Mouse (Mus musculus) neural tube, embryonic 10.5 days (tissue): Measurements from ENCODE around the gene Gm10961.

ENCODE experiments used
- DNase-seq: peaks from one replicate; pipeline ENCODE4 v3.0.0-alpha.2; 2017; ENCODE audit warnings: low spot score; ENCODE audit errors: extremely low spot score

Gene Gm10961

GRCm38 (mm10) chr3:107656888-107657287, 25.8 kb downstream of the Gm10961 start:
- no peak for DNase-seq

GRCm38 (mm10) chr3:107659000-107659399, 27.9 kb downstream of the Gm10961 start:
- DNase-seq = no peak

- no peak for DNase-seq
Measured at GRCm38 (mm10) chr3:107664641-107665040, 33.5 kb downstream of the Gm10961 start.

- DNase-seq = no peak
Measured at GRCm38 (mm10) chr3:107667426-107667825, 36.3 kb downstream of the Gm10961 start.

- no peak for DNase-seq
Measured at GRCm38 (mm10) chr3:107668786-107669185, 37.7 kb downstream of the Gm10961 start.

GRCm38 (mm10) chr3:107670500-107670899, 39.4 kb downstream of the Gm10961 start:
- DNase-seq = no peak

GRCm38 (mm10) chr3:107671509-107671908, 40.4 kb downstream of the Gm10961 start:
- DNase-seq = no peak

GRCm38 (mm10) chr3:107680790-107681576, 49.9 kb downstream of the Gm10961 start:
- DNase-seq = no peak
